Mouse (Mus musculus) kidney, adult 18-20 months (tissue): ENCODE measurements around the gene Eppin.

ENCODE experiments used
- DNase-seq: peaks from one replicate; pipeline ENCODE4 v3.0.0; 2021

Eppin gene

GRCm38 (mm10) chr2:164558991-164559645 lies 34.3 kb downstream of the Eppin start:
- DNase-seq, result no peak

DNA sequence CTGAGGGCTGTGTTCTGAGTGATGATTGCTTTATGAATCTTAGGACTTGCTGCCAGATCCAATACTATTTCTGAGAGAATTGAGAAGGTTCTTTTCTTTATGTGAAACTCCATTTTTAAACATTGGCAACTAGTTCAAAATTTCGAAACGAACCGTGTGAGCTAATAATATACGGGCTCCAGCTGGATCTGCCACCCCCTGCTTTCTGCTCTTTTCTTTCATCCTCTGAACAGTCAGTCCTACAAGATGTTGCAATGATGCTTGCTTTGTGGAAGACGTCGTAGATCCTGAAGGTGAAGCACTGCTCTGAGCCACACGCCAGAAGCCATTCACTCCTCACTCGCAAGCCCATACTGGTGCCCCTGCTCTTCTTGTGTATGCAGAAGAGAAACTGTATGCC lies 35.0 kb downstream of the Eppin start:
- DNase-seq, result no peak

- no peak for DNase-seq
Measured at GRCm38 (mm10) chr2:164551502-164551901, 41.9 kb downstream of the Eppin start.

DNA sequence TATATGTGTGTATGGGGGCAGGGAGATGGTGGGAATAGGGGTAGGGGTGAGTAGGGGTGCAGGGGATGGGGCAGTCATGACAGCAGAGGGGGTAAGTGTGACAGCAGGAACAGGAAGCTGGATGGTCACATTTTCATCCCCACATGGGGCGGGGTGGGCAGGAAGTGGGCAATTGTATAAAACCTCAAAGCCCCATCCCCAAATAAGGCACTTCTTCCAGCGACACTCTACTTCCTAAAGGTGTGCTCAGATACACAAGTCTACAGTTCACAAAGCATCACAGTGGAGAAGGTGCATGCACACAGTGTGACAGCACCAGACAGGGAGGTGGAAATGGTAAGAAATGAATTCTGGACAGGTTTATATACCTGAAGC lies 42.5 kb downstream of the Eppin start:
- no peak for DNase-seq

- DNase-seq, result no peak
Measured at GRCm38 (mm10) chr2:164549963-164550894, 43.2 kb downstream of the Eppin start.

DNA sequence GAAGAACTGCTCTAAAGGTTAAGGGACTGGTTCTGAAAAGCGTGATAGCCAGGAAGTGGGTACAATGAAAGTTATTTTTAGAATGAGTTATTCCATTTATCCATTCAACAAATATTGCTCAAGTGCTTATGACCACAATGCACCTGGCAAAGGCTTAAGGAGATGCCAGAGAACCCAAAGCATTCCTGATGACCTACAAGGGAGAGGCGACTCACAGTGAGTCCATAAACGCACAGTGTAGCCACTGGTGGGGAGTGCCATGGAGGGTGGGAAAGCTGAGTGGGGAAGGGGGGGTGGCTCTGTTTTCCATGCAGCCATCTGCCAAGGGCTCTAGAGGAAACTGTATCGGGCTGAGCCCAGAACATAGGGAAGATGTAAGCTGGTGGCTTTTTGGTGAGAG lies 44.1 kb downstream of the Eppin start:
- no peak for DNase-seq

DNA sequence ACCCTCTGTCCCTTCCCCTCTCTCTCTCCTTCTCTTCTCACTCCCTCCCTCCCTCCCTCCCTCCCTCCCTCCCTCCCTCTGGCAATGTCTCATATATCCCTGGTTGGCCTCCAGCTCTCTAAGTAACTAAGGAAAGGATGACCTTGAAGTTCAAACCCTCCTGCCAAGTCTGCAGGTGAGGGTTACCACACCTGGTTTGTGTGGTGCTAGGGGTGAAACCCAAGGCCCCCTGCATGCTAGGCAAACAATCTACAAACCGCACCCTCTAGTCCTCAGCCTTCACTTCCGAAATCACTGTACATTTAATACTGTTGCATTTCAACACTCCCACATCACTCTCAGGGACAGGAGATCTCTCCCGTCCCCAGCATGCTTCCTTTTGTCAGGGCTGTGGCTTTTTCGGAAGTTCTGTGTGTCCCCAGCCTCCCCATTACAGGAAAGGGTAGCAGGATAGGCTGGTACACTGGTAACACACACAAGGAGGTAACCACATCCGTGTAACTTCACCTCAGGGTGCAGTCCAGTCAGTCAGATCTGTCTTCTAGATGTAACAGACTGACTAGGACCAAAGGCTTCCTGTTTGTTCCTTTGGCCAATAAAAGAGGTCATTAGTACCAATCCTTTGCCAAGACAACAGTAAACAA lies 48.8 kb downstream of the Eppin start:
- peak; percentile 28 for DNase-seq

DNA sequence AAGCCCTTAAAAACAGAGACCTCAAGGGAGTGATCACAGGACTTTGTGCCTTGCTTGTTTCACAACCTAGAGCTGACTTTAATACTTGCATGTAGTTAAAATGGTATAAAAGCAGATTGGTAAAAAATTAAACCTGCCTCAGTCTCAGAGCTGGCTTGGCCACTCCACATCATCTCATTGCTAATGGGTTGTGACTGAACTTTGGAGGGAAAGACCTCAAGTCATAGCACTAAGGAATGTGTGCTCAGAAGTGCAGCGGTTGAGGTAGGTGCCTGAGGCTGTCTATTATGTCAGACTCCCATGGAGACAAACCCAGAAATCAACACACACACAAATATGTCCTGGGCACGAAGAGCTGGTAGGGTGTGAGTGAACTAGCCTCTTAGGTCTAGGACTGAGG lies 49.6 kb downstream of the Eppin start:
- peak; percentile 54 for DNase-seq

DNA sequence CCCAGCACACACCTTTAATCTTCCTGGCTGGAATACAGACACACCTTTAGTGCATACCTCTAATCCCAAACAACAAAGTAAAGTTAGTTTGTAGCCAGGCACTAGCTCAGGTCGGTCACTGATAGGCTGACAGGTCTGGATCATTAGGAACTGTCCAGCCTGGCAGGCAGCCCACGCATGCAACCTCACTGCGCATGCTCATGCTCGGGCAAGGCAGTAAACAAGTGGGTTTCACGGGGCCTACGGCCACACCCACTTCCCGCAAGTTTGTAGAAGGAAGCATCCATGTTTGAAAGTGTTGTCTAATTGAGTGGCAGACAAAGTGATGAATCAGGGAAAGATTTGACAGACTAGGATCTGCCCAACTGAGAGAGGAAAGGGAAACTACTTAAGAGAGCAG lies 50.8 kb downstream of the Eppin start:
- peak; percentile 35 for DNase-seq

GRCm38 (mm10) chr2:164542132-164542531 lies 51.3 kb downstream of the Eppin start:
- DNase-seq, result no peak

DNA sequence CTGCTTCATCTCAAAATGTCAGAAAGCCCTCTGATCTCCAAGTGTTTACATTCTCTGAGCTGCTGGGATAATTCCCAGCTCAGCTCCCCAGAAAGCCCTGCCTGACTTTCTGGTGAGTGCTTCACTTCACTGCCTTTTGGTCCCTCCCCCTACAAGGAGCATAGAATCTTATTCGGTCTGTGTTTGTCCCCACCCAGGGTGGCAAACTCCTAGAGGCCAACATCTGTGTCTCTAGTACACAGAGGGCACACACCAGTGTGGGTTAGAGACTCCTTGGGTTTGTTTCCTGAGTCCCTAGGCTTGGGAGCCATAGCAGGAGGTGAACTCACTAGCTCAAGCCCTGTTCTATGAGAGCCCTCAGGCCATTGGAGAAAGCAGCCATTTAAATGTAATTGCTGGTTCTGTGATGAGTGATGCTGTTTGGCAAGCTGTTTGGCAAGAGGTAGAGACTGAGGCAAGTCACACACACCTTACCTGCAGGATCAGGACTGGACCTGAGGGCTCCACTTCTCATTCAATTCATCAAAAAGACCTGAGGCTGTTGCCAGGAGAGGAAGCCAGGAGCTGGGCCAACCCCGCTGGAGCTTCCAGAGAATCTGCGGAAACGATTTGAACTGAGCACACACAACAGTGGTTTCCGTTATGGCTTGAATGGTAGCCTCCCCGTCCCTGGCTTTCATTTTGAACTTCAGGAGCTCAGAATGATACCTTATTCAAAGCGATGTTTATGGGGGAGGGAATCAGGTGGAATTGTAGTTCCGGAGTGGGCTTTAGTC lies 52.6 kb downstream of the Eppin start:
- DNase-seq, result peak; percentile 14
